Mouse (Mus musculus) Muller cell, postnatal 12 days (primary cell): ENCODE measurements around the gene Flt3.

ENCODE experiments used
- DNase-seq: peaks from one replicate; pipeline ENCODE4 v3.0.0-alpha.2; 2015; ENCODE audit errors: inconsistent ontology term

Flt3 gene

DNA sequence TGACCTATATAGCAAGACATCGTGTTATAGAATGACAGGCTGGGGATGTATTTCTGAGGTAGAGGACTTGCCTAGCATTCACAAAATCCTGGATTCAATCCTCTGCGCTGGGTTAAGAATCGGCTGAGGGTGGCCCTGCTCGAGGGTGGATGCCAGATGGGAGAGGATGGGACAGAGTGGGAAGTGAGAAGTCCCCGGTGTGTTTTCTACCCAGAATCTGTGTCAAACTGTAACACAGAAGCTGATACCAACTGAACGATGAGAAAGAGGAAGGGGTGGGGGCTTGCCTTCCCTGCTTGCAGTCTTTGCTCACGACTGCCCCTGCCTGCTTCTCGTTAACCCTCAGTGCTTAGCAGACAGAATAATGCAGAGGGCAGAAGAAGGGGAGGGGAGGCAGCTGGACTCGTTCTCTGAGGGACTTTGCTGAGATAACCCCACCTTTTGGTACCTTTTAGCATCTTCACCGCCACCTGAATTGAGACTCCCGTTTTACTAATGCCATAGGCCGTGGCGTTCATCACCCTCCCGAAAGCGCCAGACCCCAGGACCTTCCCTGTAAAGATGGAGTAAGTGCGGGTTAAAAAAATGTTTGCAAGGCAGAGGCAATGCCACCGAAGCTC lies 46.0 kb downstream of the Flt3 start:
- DNase-seq = no peak

DNA sequence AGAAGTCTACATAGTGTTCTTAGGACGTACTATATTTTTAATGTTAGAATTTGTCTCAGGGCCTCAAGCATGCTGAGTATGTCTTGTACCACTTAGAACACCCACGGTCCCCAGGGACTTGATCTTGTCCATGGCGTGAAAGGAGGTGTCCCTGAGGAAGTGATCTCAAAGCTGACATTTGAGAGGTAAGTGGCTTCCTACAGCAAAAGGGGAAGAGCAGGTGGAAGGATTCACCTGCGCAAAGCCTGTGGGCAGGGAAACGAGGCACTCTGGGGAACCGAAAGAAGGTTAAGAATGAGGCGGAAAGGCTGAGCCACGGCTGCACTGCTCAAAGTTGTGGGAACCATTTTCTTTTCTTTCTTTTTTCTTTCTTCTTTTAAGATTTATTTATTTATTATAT lies 48.4 kb downstream of the Flt3 start:
- no peak for DNase-seq

DNA sequence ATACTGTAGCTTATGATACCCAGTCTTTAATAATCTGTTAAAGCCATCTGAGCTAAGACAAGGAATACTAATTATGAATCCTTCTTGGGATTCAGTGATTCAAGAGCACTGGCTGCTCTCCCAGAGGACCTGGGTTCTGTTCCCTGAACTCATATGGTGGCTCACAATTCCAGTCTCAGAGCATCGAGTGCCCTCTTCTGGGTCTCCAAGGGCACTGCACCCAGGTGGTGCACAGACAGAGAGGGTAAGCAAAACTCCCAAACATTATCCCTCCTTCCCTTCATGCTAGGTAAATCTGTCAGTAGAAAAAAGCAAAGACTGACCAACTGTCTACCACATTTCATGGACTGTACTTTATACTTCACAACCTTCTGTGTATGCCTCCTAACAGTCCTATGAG lies 54.3 kb downstream of the Flt3 start:
- no peak for DNase-seq

DNA sequence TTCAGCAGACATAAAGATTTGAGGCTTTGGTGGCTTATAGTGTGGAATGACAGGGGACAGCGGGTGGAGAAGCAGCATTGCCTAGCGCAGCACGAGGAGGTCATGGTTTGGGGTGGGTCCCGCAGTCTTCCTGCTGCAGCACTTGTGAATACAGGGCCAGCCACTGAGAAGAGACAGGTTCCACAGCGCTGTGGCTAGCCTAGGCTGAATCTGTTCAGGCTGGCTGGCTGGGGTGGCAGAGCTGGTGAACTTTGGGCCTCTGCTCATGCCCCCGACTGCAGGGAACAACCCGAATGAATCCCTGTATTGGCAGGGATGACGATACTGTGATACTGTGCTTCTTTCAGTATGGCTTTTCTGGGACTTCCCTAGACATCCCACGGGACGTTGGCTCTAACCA lies 56.4 kb downstream of the Flt3 start:
- DNase-seq = no peak

DNA sequence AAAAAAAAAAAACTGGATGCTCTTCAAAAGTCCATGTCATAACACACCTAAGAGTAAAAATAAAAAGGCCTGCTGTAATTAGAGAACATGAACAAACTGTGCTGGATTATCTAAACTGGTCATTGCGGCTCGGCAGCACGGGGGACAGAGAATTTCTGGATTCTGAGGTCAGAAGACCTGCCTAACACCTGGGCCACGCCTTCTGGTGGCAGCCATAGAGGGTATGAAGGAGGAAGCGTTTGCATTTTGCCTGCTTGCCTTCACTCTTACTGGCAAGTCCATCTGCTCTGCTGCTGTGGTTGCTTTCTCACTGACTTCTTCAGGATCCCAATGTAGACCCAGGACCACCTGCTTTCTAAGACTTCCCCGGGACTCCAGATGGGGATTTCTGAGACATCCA lies 57.4 kb downstream of the Flt3 start:
- no peak for DNase-seq

DNA sequence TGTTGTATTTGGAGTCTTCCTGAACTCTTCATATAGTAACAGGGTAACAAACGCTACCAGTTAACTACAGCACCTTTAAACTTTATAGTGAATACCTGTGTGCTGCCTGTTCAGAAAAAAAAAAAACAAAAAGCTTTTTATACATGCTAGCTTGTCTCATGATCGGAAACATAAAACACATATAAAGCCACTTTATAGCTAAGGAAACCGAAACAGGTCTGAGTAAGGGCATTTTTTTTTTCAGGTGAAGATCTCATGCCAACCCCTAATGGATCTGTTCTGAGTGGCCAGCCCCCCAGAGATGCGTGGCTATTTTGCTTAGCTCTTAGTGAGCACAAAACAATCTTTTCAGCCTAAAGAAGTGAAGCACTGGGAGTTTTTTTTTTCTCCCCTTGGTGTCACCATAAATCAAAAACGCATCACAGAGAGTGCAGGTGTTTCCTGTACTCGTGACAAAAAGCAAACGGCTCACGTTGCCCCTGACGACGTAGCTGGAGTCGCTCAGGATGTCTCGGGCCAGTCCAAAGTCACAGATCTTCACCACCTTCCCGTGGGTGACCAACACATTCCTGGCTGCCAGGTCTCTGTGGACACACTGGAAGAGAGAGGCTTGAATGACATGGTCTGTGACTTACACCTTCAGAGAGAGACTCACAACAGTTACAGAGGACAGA lies 59.4 kb downstream of the Flt3 start:
- DNase-seq = no peak

DNA sequence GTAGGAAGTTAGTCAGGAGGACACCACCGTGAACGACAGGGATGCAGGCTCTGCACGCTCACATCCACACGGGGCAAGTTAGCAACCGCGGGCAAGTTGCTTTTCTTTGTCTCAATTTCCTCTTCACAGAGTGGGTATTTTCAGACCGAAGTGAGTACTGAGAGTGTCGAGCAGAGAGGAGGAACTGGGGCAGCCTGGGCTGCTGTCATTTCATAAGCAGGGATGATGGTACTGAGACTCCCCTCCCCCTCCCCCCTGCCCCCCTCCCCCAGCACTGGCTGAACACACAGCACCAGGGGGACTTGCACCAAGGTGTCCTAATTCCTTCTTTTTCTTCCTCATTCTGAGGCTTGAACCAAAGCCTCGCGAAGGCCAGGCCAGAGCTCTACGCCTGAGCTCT lies 60.7 kb downstream of the Flt3 start:
- DNase-seq = no peak

DNA sequence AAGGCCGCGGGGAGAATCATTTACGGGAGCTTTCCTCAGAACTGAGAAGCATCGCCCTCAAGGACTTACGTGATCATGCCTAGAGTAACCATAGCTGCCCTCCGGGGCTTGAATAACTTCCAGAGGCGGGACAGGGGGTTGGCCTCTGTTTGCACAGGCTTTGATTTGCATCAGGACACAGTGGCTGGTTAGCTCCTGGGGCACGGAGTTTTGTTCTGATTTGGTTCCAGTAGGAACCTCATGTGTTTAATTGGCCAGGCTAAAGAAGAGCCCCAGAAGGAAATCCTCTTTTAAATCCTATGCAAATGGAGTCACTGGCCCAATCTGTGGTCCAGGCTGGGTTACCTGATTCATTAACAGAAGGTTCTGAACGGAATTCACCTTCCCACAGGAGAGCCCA lies 61.3 kb downstream of the Flt3 start:
- DNase-seq = no peak

DNA sequence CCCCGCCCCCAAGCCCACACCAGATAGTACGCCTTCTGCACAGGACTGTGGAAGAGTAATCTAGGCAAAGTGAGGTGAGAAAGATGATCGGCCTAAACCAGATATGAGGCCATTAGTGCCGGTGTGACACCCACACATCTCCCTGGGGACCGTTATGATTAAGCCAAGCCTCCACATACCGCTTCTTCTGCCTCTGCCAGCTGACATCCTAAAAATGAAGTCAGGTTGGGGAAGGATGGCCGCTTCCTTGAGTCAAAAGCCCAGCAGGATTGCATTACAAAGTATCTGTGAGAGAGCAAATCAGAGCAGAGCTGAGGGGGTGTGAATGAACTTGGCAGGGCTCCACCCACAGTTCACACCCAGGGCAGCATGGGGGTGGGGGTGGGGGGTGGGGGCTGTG lies 67.6 kb downstream of the Flt3 start:
- no peak for DNase-seq

DNA sequence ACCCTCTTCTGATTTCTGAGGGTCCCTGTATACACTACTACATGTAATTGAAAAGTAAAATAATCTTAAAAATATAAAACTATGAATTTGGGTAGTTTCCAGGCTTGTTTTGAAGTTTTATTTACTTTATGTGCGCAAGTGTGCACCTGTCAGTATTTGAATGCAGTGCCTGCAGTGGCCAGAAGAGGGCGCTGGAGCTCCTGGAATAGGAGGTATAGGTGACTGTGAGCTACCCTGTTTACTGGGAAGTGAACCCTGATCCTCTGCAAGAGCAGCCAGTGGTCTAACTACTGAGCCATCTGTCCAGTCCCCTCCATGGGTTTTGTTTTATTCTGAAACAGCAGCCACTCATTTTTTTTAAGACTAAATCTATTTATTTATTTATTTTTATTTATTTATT lies 68.7 kb downstream of the Flt3 start:
- no peak for DNase-seq

DNA sequence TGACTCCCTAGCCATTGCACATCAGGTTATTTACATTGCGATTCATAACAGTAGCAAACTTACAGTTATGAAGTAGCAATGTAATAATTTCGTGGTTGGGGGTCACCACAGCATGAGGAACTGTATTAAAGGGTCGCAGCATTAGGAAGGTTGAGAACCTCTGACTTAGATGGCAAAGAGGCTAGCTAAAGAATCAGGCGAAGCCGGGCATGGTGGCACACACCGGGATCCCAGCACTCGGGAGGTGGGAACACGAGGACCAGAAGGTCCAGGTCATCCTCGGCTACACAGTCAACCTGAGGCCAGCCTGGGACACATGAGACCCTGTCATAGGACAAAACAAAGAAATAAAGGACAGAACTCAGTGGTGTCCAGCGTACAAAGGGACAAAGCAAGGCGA lies 70.3 kb downstream of the Flt3 start:
- DNase-seq = no peak

DNA sequence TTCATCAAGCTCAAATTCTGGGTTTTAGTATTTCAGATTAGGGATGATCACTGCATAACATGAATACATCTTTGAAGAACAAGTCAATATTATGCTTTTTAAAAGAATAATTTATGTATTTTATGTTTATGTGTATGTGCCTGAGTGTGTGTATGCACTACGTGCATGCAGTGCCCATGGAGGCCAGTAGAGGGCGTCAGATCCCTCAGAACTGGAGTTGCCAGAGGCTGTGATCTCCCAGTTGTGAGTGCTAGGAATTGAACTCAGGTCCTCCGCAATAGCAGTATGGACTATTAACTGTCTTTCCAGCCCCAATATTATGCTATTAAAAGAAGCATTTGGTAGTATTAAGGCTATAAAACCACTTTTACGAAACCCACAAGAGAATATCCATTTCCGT lies 72.7 kb downstream of the Flt3 start:
- no peak for DNase-seq

DNA sequence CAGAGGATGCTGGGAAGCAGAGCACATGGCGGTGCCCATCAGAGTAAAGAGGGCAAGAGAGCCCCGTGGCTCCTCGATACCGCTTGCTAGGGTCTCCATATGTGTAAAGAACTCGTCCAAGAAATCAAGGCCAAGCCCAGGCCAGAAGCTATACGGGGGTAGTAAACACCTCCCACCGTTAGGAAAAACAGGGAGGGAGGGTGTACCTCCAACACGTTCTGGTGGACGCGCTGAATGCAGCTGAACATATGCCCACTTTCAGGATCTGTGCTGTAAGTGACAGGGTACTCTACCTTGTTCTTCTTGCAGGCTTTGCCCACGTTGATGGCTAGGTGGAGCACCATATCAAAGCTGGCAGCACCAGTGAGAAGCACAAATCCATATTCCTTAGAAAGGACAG lies 74.4 kb downstream of the Flt3 start:
- no peak for DNase-seq

DNA sequence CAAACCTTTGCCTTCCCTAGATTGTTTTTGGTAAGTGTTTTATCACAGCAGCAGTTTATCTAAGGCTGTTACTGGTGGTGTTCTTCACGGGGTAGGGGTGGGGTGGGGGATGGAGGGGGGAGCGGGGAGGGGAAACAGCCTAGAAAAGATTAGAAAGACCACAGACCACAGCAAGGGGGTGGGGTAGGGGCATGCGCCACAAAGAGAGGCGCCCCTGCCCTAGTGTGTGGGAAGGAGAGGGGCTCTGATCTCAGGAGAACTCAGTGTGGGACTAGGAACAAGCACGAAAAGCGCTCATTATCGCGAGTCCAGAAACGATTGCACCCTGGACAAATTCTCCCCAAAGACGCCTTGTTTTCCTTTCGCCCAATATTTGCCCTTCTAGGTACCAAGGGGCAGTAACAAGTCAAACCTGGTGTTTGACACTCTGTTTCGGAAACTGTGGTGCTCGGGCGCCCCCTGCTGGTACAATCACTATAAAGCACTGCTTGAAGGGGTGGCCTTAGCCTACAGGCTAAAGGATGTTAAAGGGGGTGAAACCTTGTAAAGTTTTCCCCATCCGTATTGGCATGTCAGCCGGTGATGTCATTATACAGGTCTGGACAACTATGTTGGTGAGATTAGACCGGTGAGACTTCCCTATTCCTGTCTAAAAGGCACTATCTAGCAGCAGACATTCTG lies 76.9 kb downstream of the Flt3 start:
- DNase-seq = peak; percentile 49

DNA sequence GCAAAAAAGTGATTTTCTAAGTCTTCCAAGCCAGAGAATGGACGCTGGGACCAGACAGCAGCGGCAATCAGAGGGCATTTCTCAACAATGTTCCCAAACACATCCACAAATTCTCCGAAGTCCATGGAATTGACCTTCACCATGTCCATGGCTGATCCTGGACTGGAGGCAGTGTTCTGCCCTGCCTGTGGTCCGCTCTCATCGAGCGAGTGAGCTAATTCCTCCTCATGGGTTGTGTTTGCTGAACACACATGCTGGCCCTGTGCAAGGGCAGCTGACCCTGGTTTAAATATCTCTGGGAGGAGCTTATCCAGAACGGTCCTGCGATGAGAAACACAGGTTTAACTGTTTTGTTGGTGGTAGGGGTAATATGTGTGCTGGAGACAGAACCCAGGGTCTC lies 78.1 kb downstream of the Flt3 start, which contains the start of gene Urad:
Urad (minus strand) TSS at position 258 of the 400 bp plus-strand sequence.
- no peak for DNase-seq

DNA sequence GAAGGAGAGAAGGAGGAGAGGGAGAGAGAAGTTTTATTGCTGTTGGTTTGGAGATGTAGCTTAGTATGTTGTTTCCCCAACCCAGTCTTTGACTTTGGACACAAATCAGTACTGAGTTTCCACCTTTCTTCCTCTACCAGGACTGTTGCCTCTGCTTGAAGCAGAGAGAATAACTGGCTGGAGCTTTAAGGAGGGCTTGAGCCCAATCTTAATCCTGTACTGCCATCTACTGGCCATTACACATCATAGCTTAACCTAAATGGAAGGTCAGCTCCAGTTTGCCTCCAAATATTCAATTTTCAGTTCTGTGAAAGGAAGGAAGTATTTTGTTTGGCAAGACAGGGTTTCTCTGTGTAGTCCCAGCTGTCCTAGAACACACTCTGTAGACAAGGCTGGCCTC lies 80.6 kb downstream of the Flt3 start:
- peak; percentile 35 for DNase-seq

DNA sequence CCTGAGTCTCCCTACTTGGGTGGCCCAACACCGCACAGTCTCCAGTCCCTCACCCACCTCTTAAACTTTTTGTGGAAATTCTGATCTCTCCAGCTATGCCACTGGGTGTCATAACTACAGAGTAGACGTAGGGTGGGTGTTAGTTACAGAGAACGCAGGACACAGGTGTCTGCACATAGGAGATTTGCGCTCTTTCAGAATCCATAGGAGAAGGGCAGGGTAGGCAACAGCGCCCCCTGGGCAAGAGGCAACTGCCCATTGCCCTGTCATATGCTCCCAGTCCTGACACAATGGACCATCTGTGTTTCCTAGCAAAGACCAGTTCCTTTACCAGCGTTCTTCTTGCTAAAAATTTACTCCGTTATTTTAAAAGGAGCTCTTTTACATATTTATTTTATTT lies 82.3 kb downstream of the Flt3 start:
- no peak for DNase-seq

DNA sequence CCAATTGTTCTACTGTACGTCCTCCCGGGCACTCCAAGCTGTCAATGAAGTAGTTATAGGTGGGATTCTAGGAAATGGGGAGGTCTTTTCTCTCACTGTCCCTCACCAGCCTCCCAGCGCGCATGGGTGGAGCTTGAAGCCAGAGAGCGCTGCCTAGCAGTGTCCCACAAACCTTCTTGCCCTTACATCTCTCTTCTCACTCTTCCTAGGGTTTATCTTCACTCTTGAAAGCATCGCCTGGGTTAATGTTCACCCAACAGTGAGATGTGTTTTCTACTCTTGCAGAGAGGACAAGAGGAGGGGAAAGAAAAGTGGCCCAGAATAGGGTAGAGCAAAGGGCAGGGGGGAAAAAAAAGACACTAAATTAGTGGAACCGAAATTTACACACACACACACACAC lies 83.0 kb downstream of the Flt3 start:
- DNase-seq = no peak

DNA sequence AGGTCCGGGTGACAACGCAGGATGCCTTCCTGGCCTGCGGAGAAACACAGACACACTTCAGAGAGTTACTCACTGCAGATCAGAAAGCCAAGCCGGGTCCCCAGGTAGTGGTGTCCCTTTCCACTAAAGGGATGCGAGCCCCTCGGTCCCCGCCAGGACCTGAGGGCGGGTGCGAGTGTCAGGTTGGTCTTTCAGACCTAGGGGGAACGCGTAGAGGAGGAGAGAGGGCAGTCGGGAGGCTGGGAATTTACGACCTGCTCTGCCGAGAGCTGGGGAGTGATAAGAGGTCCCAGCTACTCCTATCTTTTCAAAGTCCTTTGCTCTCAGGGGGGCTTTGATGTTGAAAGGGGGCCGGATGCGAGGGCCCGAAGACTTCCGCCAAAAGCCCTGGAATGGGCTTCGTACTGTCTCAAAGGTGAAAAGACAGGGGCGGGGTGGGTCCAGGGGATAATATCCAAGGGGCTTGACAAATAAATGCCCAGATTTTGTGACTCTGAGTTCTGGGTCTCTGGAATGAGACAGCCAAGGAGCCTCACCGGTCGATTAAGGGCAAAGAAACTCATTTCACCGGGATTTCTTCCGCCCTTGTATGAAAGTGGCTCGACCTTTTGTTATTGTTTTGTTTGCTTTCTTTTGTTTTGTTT lies 84.7 kb downstream of the Flt3 start:
- DNase-seq = no peak

DNA sequence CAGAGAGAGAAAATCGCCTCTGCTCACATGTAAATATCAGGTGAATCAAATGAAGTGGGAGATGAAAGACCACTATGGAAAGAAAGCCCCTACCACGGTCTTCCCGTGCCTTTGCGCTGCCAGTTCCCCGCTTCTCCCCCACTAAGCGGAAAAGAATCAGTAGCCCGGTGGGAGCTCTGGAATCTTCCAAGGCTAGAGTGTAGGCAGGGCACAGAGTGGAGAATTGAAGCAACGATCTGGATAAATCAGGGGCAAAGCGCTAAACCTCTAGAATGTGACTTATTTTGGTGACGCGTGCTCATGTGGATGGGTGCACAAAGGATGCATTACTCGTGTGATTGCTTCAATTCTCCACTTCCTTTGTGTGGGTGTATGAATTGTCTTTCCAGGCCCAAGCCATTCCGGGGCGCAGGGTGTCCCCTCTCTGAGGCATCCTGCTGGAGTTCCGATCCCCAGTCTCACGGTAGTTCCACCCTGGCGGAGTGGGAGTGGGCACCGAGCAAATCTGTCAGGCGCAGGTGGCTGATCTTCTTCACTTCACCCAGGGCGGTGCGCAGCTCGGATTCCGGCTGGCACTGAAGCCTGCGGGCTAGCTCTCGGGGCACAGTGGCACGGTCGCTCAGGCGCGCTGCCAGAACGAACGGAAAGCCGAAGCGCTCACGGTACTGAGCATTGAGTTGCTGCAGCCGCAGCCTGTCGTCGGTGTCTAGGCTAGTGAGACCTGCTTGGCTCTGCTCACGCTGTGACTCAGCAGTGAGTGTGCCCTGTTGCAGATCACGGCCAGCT lies 85.5 kb downstream of the Flt3 start:
- peak; percentile 83 for DNase-seq

DNA sequence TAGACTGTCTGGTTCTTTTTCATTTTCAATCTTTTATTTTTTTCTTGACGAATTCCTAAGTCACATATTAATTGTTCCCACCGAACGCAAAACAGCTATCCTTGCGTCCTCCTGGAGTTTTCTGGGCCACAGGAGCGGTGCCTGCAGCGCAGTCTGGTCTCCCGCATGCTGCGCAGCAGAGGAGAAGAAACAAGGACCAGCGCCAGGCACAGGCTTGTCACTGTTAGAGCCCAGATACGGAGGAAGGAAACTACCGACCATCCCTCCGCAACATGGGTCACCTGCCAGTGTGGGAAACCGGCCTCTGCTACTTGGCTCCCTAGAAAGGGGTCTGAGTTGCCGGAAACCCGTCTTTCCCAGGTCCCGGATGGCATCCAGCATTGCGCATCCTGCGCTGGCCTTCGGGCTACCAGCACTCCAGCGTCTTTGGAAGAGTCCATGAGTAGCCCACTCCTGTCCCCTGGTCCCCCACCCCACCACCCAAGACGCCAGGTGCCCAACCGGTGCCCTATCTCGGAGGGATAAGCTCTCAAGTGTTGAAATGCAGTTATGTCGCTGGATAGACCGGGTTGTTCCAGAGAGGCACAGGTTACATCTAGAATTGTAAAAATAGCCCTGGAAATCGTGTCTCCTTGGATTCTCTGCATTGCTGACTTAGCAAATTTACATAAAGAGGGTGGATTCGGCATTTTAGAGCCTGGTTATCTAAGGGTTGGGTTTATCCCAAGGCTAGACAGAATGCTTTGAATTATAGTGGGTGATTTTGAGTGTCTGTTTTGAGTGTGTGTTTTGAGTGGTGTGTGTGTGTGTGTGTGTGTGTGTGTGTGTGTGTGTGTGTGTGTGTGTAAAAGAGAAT lies 87.2 kb downstream of the Flt3 start:
- no peak for DNase-seq
